Mouse (Mus musculus) kidney, embryonic 14.5 days (tissue): Measurements from ENCODE around the gene Tal1. TPM values are rescaled to one million over a fixed set of nuclear protein-coding genes. Genes with fewer than 3 reads are reported as not detected.

Experiments used
- ATAC-seq: fragments of 200-750 bp; cut with Nextera tagmentation; 2 replicates; pipeline ENCODE4 v1.8.0; 2017; ENCODE audit warnings: moderate number of reproducible peaks, mild to moderate bottlenecking, moderate TSS enrichment, moderate library complexity; ENCODE audit not compliant: low FRiP score, low TSS enrichment
- H3K27ac ChIP-seq: fragments of 300-500 bp; sonication (generic); 2 replicates; pipeline ENCODE4 v1.5.1; 2014; ENCODE audit warnings: low read depth, mild to moderate bottlenecking, low read length, moderate library complexity, mixed read lengths
- H3K27me3 ChIP-seq: fragments of 300-500 bp; sonication (generic); 2 replicates; pipeline ENCODE4 v1.6.1; 2014; ENCODE audit warnings: mild to moderate bottlenecking, low read length; ENCODE audit not compliant: control insufficient read depth, insufficient read depth
- H3K36me3 ChIP-seq: fragments of 300-500 bp; sonication (generic); 2 replicates; pipeline ENCODE4 v1.6.1; 2014; ENCODE audit warnings: low read length, mixed read lengths; ENCODE audit not compliant: control insufficient read depth, insufficient read depth
- H3K4me1 ChIP-seq: fragments of 300-500 bp; sonication (generic); 2 replicates; pipeline ENCODE4 v1.6.1; 2014; ENCODE audit warnings: low read length, mixed read lengths; ENCODE audit not compliant: control insufficient read depth, insufficient read depth
- H3K4me2 ChIP-seq: fragments of 300-500 bp; sonication (generic); replicated peaks from 2 replicates; pipeline ENCODE4 v1.6.1; 2014; ENCODE audit warnings: low read depth, mild to moderate bottlenecking, low read length
- H3K4me3 ChIP-seq: fragments of 300-500 bp; sonication (generic); 2 replicates; pipeline ENCODE4 v1.5.1; 2014; ENCODE audit warnings: mild to moderate bottlenecking, low read length
- H3K9ac ChIP-seq: fragments of 300-500 bp; sonication (generic); 2 replicates; pipeline ENCODE4 v1.6.1; 2014; ENCODE audit warnings: low read depth, mild to moderate bottlenecking, low read length, moderate library complexity
- H3K9me3 ChIP-seq: fragments of 300-500 bp; sonication (generic); 2 replicates; pipeline ENCODE4 v1.6.1; 2016; ENCODE audit warnings: low read length; ENCODE audit not compliant: control insufficient read depth
- WGBS: fragments of 180-500 bp; shearing (Covaris S2); extraction: QIAGEN DNeasy Blood & Tissue Kit; methylation state at CpG from one replicate; pipeline ENCODE4 v1.1.7; 2014; 5-methylcytosine and 5-hydroxymethylcytosine counted together
- polyA plus RNA-seq: library from polyadenylated mRNA; unstranded; fragments of >200 nt; fragmentation: Nextera tagmentation; extraction: Ambion mirVana; gene quantifications from 2 replicates; pipeline ENCODE4 v1.2.1, GENCODE M21; 2014

Gene Tal1
- polyA plus RNA-seq, 1 experiment from 2014 or later = 1.7 TPM

- Histone ChIP-seq H3K9ac (no peak overlapping the region), H3K27ac (no peak overlapping the region), H3K4me1 (peaks cover 10% of the 10 kb centered on the region), H3K4me3 (no peak overlapping the region), H3K36me3 (no peaks in the 10 kb centered on the region), H3K4me2 (no peak overlapping the region), H3K27me3 (0 out of 2 replicates have a peak, but pooled peaks cover under 1% of the 10 kb centered on the region), H3K9me3 (no peaks in the 10 kb centered on the region)
- peak; percentile 53 for ATAC-seq
- WGBS = 21% methylated on average over 5 of the region's 5 CpGs
Measured at GRCm38 (mm10) chr4:115079821-115080349, 23.7 kb downstream of the Tal1 start.

- H3K27me3 ChIP-seq = peaks cover 7% of the 10 kb centered on the region; the same call in 1 of the 2 replicates
- no peak for ATAC-seq
- H3K27ac ChIP-seq = no peak overlapping the region
- no peak overlapping the region for H3K4me3 ChIP-seq
- no peak overlapping the region for H3K9ac ChIP-seq
- 80% methylated on average over 3 of the region's 3 CpGs for WGBS
- H3K4me1 ChIP-seq = peaks cover 10% of the 10 kb centered on the region
- no peaks in the 10 kb centered on the region for H3K36me3 ChIP-seq
- no peaks in the 10 kb centered on the region for H3K9me3 ChIP-seq
- no peak overlapping the region for H3K4me2 ChIP-seq
Measured at GRCm38 (mm10) chr4:115083031-115083430, 26.8 kb downstream of the Tal1 start.

GRCm38 (mm10) chr4:115085522-115086095, 29.4 kb downstream of the Tal1 start:
- Histone ChIP-seq H3K4me1 (0 out of 2 replicates have a peak, but pooled peaks cover 3% of the 10 kb centered on the region), H3K9ac (no peak overlapping the region), H3K4me2 (no peak overlapping the region), H3K27ac (no peak overlapping the region), H3K27me3 (peaks cover 18% of the 10 kb centered on the region), H3K36me3 (no peaks in the 10 kb centered on the region), H3K9me3 (no peaks in the 10 kb centered on the region), H3K4me3 (no peak overlapping the region)
- WGBS = 22% methylated on average over 6 of the region's 6 CpGs
- ATAC-seq = 0 out of 2 replicates have a peak, but pooled peaks have one; percentile 36

- 72% methylated on average over 4 of the region's 4 CpGs for WGBS
- no peak for ATAC-seq
- Histone ChIP-seq H3K36me3 (no peaks in the 10 kb centered on the region), H3K9ac (no peak overlapping the region), H3K4me2 (no peak overlapping the region), H3K4me3 (no peak overlapping the region), H3K27ac (no peak overlapping the region), H3K4me1 (0 out of 2 replicates have a peak, but pooled peaks cover 6% of the 10 kb centered on the region), H3K27me3 (peaks cover 18% of the 10 kb centered on the region), H3K9me3 (no peaks in the 10 kb centered on the region)
Measured at GRCm38 (mm10) chr4:115086257-115086656, 30.0 kb downstream of the Tal1 start.

GRCm38 (mm10) chr4:115086763-115087415, 30.7 kb downstream of the Tal1 start:
- Histone ChIP-seq H3K9ac (no peak overlapping the region), H3K9me3 (no peaks in the 10 kb centered on the region), H3K27ac (no peak overlapping the region), H3K4me2 (no peak overlapping the region), H3K27me3 (peaks cover 18% of the 10 kb centered on the region), H3K4me1 (0 out of 2 replicates have a peak, but pooled peaks cover 6% of the 10 kb centered on the region), H3K4me3 (no peak overlapping the region), H3K36me3 (no peaks in the 10 kb centered on the region)
- 61% methylated on average over 3 of the region's 3 CpGs for WGBS
- no peak for ATAC-seq

GRCm38 (mm10) chr4:115088611-115089338, 32.5 kb downstream of the Tal1 start, which contains the start of gene Pdzk1ip1:
TSS of gene Pdzk1ip1 (plus strand) at chr4:115088708.
- ATAC-seq = peak; percentile 5; the same call in 1 of the 2 replicates
- Histone ChIP-seq H3K9ac (peak within 1 kb of the TSS; percentile 34; the same call in 1 of the 2 replicates), H3K27me3 (peaks cover 21% of the 10 kb centered on the region), H3K4me1 (0 out of 2 replicates have a peak, but pooled peaks cover 6% of the 10 kb centered on the region), H3K9me3 (no peaks in the 10 kb centered on the region), H3K27ac (peak within 1 kb of the TSS; percentile 37; the same call in 1 of the 2 replicates), H3K36me3 (no peaks in the 10 kb centered on the region), H3K4me3 (peak within 1 kb of the TSS; percentile 12), H3K4me2 (peak within 1 kb of the TSS; percentile 26)
- WGBS = 9% methylated on average over 11 of the region's 11 CpGs

- Histone ChIP-seq H3K9me3 (no peaks in the 10 kb centered on the region), H3K9ac (no peak overlapping the region), H3K4me2 (no peak overlapping the region), H3K27ac (no peak overlapping the region), H3K4me1 (0 out of 2 replicates have a peak, but pooled peaks cover 8% of the 10 kb centered on the region), H3K36me3 (no peaks in the 10 kb centered on the region), H3K27me3 (peaks cover 26% of the 10 kb centered on the region), H3K4me3 (no peak overlapping the region)
- WGBS = 55% methylated on average over 2 of the region's 2 CpGs
- ATAC-seq = peak; percentile 26; the same call in 1 of the 2 replicates
Measured at GRCm38 (mm10) chr4:115090592-115090991, 34.4 kb downstream of the Tal1 start.

GRCm38 (mm10) chr4:115091806-115092205, 35.6 kb downstream of the Tal1 start:
- 78% methylated on average over 3 of the region's 3 CpGs for WGBS
- Histone ChIP-seq H3K4me2 (no peak overlapping the region), H3K27ac (no peak overlapping the region), H3K27me3 (peaks cover 35% of the 10 kb centered on the region), H3K4me1 (peaks cover 19% of the 10 kb centered on the region; the same call in 1 of the 2 replicates), H3K4me3 (no peak overlapping the region), H3K36me3 (no peaks in the 10 kb centered on the region), H3K9ac (no peak overlapping the region), H3K9me3 (no peaks in the 10 kb centered on the region)
- ATAC-seq = no peak
